Mouse (Mus musculus) MEL (cell line): ENCODE results near the gene Wasf2. TPM values are rescaled to one million over a fixed set of nuclear protein-coding genes. Genes with fewer than 3 reads are reported as not detected.

ENCODE experiments used
- DNase-seq: peaks from one replicate; pipeline ENCODE4 v3.0.0; 2011; ENCODE audit warnings: low read depth, low spot score
- H3K27ac ChIP-seq: 2 replicates; pipeline ENCODE4 v1.5.1; 2012; ENCODE audit warnings: low read depth, mild to moderate bottlenecking, control low read depth, low read length, moderate library complexity; ENCODE audit not compliant: control insufficient read depth
- H3K27me3 ChIP-seq, 2 experiments: fragments of 150-350 bp in 1 of 2; sonication (generic) in 1 of 2; 2 replicates each; pipeline ENCODE4 v1.6.1; 2012; ENCODE audit warnings: low read length in 2 of 2, mild to moderate bottlenecking in 2 of 2, improper control_type of control experiment in 1 of 2, moderate library complexity in 1 of 2; ENCODE audit not compliant: insufficient read depth in 2 of 2, control insufficient read depth in 1 of 2
- H3K36me3 ChIP-seq, 2 experiments: 2 replicates each; pipeline ENCODE4 v1.6.1; 2012 to 2014; ENCODE audit warnings: low read length in 2 of 2, improper control_type of control experiment in 1 of 2, inconsistent platforms in 1 of 2, mild to moderate bottlenecking in 1 of 2; ENCODE audit not compliant: insufficient read depth in 2 of 2, control insufficient read depth in 1 of 2
- H3K4me1 ChIP-seq, 2 experiments: fragments of 150-350 bp in 1 of 2; sonication (generic) in 1 of 2; 2 replicates each; pipeline ENCODE4 v1.6.1; 2012; ENCODE audit warnings: low read length in 2 of 2, improper control_type of control experiment in 1 of 2, mild to moderate bottlenecking in 1 of 2; ENCODE audit not compliant: insufficient read depth in 2 of 2, control insufficient read depth in 1 of 2
- H3K4me3 ChIP-seq, 2 experiments: fragments of 150-350 bp in 1 of 2; sonication (generic) in 1 of 2; 2 replicates each; pipeline ENCODE4 v1.5.1; 2012; ENCODE audit warnings: low read depth in 2 of 2, low read length in 2 of 2, mild to moderate bottlenecking in 2 of 2, moderate library complexity in 2 of 2, control low read depth in 1 of 2, improper control_type of control experiment in 1 of 2; ENCODE audit not compliant: control insufficient read depth in 1 of 2, insufficient read depth in 1 of 2
- H3K79me2 ChIP-seq: 2 replicates; pipeline ENCODE4 v1.6.1; 2012; ENCODE audit warnings: mild to moderate bottlenecking, low read length, moderate library complexity; ENCODE audit not compliant: control insufficient read depth, poor library complexity, insufficient read depth
- H3K9ac ChIP-seq: 2 replicates; pipeline ENCODE4 v1.6.1; 2012; ENCODE audit warnings: low read depth, mild to moderate bottlenecking, control low read depth, low read length, moderate library complexity; ENCODE audit not compliant: control insufficient read depth, poor library complexity, severe bottlenecking
- H3K9me3 ChIP-seq: fragments of 150-350 bp; sonication (generic); replicated peaks from 2 replicates; pipeline ENCODE4 v1.6.1; 2012; ENCODE audit warnings: mild to moderate bottlenecking, low read length, improper control_type of control experiment, moderate library complexity; ENCODE audit not compliant: insufficient read depth
- BHLHE40 ChIP-seq: IDR thresholded peaks from 2 replicates; pipeline ENCODE4 v1.6.1; 2012; ENCODE audit warnings: low read depth, mild to moderate bottlenecking, inconsistent platforms, low read length, improper control_type of control experiment, borderline replicate concordance
- CHD2 ChIP-seq: IDR thresholded peaks from 2 replicates; pipeline ENCODE4 v1.6.1; 2011; ENCODE audit warnings: low read length, improper control_type of control experiment
- ELF1 ChIP-seq: IDR thresholded peaks from 2 replicates; pipeline ENCODE4 v1.6.1; 2014; ENCODE audit warnings: low read depth, mild to moderate bottlenecking, inconsistent platforms, low read length, improper control_type of control experiment, moderate library complexity
- EP300 ChIP-seq, 2 experiments: IDR thresholded peaks; 2 replicates each; pipeline ENCODE4 v1.6.1; 2011; ENCODE audit warnings: improper control_type of control experiment in 2 of 2, low read length in 2 of 2, low read depth in 1 of 2, mild to moderate bottlenecking in 1 of 2
- ETS1 ChIP-seq: IDR thresholded peaks from 2 replicates; pipeline ENCODE4 v1.6.1; 2012; ENCODE audit warnings: low read depth, mild to moderate bottlenecking, inconsistent platforms, low read length, improper control_type of control experiment, moderate library complexity
- GABPA ChIP-seq: IDR thresholded peaks from 2 replicates; pipeline ENCODE4 v1.6.1; 2012; ENCODE audit warnings: low read depth, mild to moderate bottlenecking, inconsistent platforms, low read length, improper control_type of control experiment, moderate library complexity
- GATA1 ChIP-seq: IDR thresholded peaks from 2 replicates; pipeline ENCODE4 v1.6.1; 2011; ENCODE audit warnings: low read depth, low read length, improper control_type of control experiment
- HCFC1 ChIP-seq: IDR thresholded peaks from 2 replicates; pipeline ENCODE4 v1.6.1; 2012; ENCODE audit warnings: low read depth, mild to moderate bottlenecking, inconsistent platforms, low read length, improper control_type of control experiment, moderate library complexity
- MAX ChIP-seq: IDR thresholded peaks from 2 replicates; pipeline ENCODE4 v1.6.1; 2011; ENCODE audit warnings: low read length, improper control_type of control experiment
- MXI1 ChIP-seq: IDR thresholded peaks from 2 replicates; pipeline ENCODE4 v1.6.1; 2011; ENCODE audit warnings: mild to moderate bottlenecking, low read depth, low read length, improper control_type of control experiment
- MYB ChIP-seq: IDR thresholded peaks from 2 replicates; pipeline ENCODE4 v1.6.1; 2011; ENCODE audit warnings: mild to moderate bottlenecking, low read depth, low read length, improper control_type of control experiment
- MYC ChIP-seq: IDR thresholded peaks from 2 replicates; pipeline ENCODE4 v1.6.1; 2011; ENCODE audit warnings: low read depth, mild to moderate bottlenecking, low read length, improper control_type of control experiment, moderate library complexity
- NELFE ChIP-seq: IDR thresholded peaks from 2 replicates; pipeline ENCODE4 v1.6.1; 2011; ENCODE audit warnings: low read depth, low read length, improper control_type of control experiment
- NRF1 ChIP-seq: IDR thresholded peaks from 2 replicates; pipeline ENCODE4 v1.6.1; 2014; ENCODE audit warnings: low read depth, mild to moderate bottlenecking, inconsistent platforms, low read length, improper control_type of control experiment, moderate library complexity; ENCODE audit not compliant: poor library complexity, insufficient read depth, severe bottlenecking
- POLR2A ChIP-seq, 2 experiments: IDR thresholded peaks; 2 replicates each; pipeline ENCODE4 v1.6.1; 2011 to 2012; ENCODE audit warnings: low read length in 2 of 2, mild to moderate bottlenecking in 2 of 2, control low read depth in 1 of 2, improper control_type of control experiment in 1 of 2, low read depth in 1 of 2, moderate library complexity in 1 of 2; ENCODE audit not compliant: control insufficient read depth in 1 of 2, insufficient read depth in 1 of 2, poor library complexity in 1 of 2
- RAD21 ChIP-seq: IDR thresholded peaks from 2 replicates; pipeline ENCODE4 v1.6.1; 2011; ENCODE audit warnings: mild to moderate bottlenecking, low read depth, low read length, improper control_type of control experiment
- RCOR1 ChIP-seq: IDR thresholded peaks from 2 replicates; pipeline ENCODE4 v1.6.1; 2012; ENCODE audit warnings: low read depth, mild to moderate bottlenecking, inconsistent platforms, low read length, improper control_type of control experiment
- SIN3A ChIP-seq: IDR thresholded peaks from 2 replicates; pipeline ENCODE4 v1.6.1; 2012; ENCODE audit warnings: low read length, improper control_type of control experiment, inconsistent platforms
- TAL1 ChIP-seq: IDR thresholded peaks from 2 replicates; pipeline ENCODE4 v1.6.1; 2012; ENCODE audit warnings: mild to moderate bottlenecking, inconsistent platforms, low read length, moderate library complexity, mixed read lengths
- TBP ChIP-seq: IDR thresholded peaks from 2 replicates; pipeline ENCODE4 v1.8.0; 2011; ENCODE audit warnings: low read depth, low read length, improper control_type of control experiment
- TCF12 ChIP-seq: IDR thresholded peaks from 2 replicates; pipeline ENCODE4 v1.6.1; 2014; ENCODE audit warnings: low read depth, mild to moderate bottlenecking, inconsistent platforms, low read length, improper control_type of control experiment, moderate library complexity
- UBTF ChIP-seq: IDR thresholded peaks from 2 replicates; pipeline ENCODE4 v1.6.1; 2012; ENCODE audit warnings: low read depth, mild to moderate bottlenecking, inconsistent platforms, low read length, improper control_type of control experiment, moderate library complexity, borderline replicate concordance; ENCODE audit not compliant: insufficient read depth
- ZC3H11A ChIP-seq: IDR thresholded peaks from 2 replicates; pipeline ENCODE4 v1.6.1; 2012; ENCODE audit warnings: low read depth, mild to moderate bottlenecking, inconsistent platforms, low read length, improper control_type of control experiment
- ZKSCAN1 ChIP-seq: IDR thresholded peaks from 2 replicates; pipeline ENCODE4 v1.6.1; 2012; ENCODE audit warnings: low read depth, mild to moderate bottlenecking, inconsistent platforms, low read length, improper control_type of control experiment, moderate library complexity
- ZNF384 ChIP-seq: IDR thresholded peaks from 2 replicates; pipeline ENCODE4 v1.6.1; 2012; ENCODE audit warnings: low read depth, mild to moderate bottlenecking, inconsistent platforms, low read length, improper control_type of control experiment
- polyA plus RNA-seq, 2 experiments: library from polyadenylated mRNA; stranded (reverse) in 1 of 2; unstranded in 1 of 2; fragments of >175 nt in 1 of 2; fragments of >200 nt in 1 of 2; gene quantifications; 2 replicates each; pipeline versions ENCODE4 v1.2.1 to v1.2.4; 2012; ENCODE audit warnings: low replicate concordance in 2 of 2, low read depth in 1 of 2; ENCODE audit not compliant: insufficient read length in 2 of 2, insufficient read depth in 1 of 2, missing spikeins in 1 of 2
- total RNA-seq: library from RNA; depleted of rRNA; stranded (reverse); fragments of 300-350 nt; gene quantifications from 2 replicates; pipeline ENCODE4 v1.2.3, GENCODE M21; 2012

Gene Wasf2
- total and polyA plus RNA-seq, 3 experiments = 16.4 to 53.7 TPM; not detected in 1

DNA sequence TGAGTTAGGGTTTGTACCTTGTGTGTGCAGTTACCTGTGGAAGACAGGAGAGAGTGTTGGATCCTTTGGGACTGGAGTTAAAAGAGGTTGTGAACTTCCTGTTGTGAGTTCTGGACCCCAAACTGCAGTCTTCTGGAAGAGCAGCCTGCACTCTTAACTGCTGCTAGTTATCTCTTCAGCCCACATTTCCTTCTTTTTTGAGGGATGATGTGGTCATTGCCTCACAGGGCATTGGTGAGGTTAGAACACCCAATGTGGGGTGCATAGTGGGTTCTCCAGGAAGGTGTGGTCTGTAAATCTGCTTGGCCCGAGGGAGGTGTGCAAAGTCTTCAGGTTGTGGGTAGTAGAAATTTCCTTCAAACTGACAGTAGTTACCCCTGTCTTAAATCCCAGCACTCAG lies 114.0 kb downstream of the Wasf2 start:
- H3K27me3 ChIP-seq = no peaks in the 10 kb centered on the region

GRCm38 (mm10) chr4:133247072-133247471 lies 116.8 kb downstream of the Wasf2 start:
- peaks cover 12 to 77% of the 10 kb centered on the region in 2 experiments for H3K4me1 ChIP-seq
- peak overlapping the region; percentile 98 for H3K27ac ChIP-seq
- H3K9me3 ChIP-seq = no peaks in the 10 kb centered on the region
- DNase-seq = no peak
- peaks cover 0 to 50% of the 10 kb centered on the region in 2 experiments; a peak in 2 of 4 replicates for H3K36me3 ChIP-seq
- no peaks in the 10 kb centered on the region for H3K27me3 ChIP-seq
- TF ChIP-seq POLR2A (IDR thresholded peaks at IDR 0.05; ENCODE audit: control insufficient read depth in 1 of 2, insufficient read depth in 1 of 2, low read depth in 1 of 2, low read length in 2 of 2, poor library complexity in 1 of 2) (no peak), HCFC1 (no peak), MYB (no peak), RCOR1 (no peak), EP300 (IDR thresholded peaks at IDR 0.05; ENCODE audit: low read depth in 1 of 2, low read length in 2 of 2) (no peak), TCF12 (no peak), CHD2 (no peak), ZC3H11A (no peak), MYC (no peak)
- H3K79me2 ChIP-seq = no peaks in the 10 kb centered on the region; the same call in 1 of the 2 replicates
- H3K9ac ChIP-seq = peak overlapping the region; percentile 66
- H3K4me3 ChIP-seq = no peak overlapping the region

More for the DNA sequence above, 114.0 kb downstream of the Wasf2 start:
- Histone ChIP-seq H3K4me3 (no peak overlapping the region), H3K4me1 (peaks cover 10 to 75% of the 10 kb centered on the region in 2 experiments), H3K79me2 (peaks cover 8% of the 10 kb centered on the region), H3K9me3 (no peaks in the 10 kb centered on the region), H3K27ac (peak overlapping the region; percentile 81), H3K9ac (peak overlapping the region; percentile 32), H3K36me3 (peaks cover 0 to 56% of the 10 kb centered on the region in 2 experiments; a peak in 2 of 4 replicates)
- DNase-seq = peak; percentile 75
- TF ChIP-seq HCFC1 = no peak; the same call in 1 of the 2 replicates
- TF ChIP-seq GABPA = no peak
- peak; percentile 26; the same call in 1 of the 2 replicates for TF ChIP-seq ELF1
- no peak for TF ChIP-seq MAX
- peak; percentile 65 for TF ChIP-seq SIN3A
- TF ChIP-seq ZNF384 = no peak
- TF ChIP-seq ETS1 = peak; percentile 67
- no peak for TF ChIP-seq UBTF
- TF ChIP-seq TCF12 = peak; percentile 89
- peak; percentile 84 for TF ChIP-seq TAL1
- TF ChIP-seq BHLHE40 = no peak
- no peak for TF ChIP-seq NRF1
- peak; percentile 69; the same call in 1 of the 2 replicates for TF ChIP-seq MYC
- no peak for TF ChIP-seq RAD21
- no peak for TF ChIP-seq ZC3H11A
- no peak for TF ChIP-seq NELFE
- peak; percentile 88 to 92 for TF ChIP-seq EP300 (IDR thresholded peaks at IDR 0.05; ENCODE audit: low read depth in 1 of 2, low read length in 2 of 2)
- TF ChIP-seq MXI1 = no peak; the same call in 1 of the 2 replicates
- TF ChIP-seq MYB = peak; percentile 59
- TF ChIP-seq RCOR1 = peak; percentile 60; the same call in 1 of the 2 replicates
- no peak for TF ChIP-seq ZKSCAN1
- peak; percentile 79 for TF ChIP-seq GATA1
- peak in 1 of 2 experiments; percentile 30; a peak in 1 of 4 replicates for TF ChIP-seq POLR2A (IDR thresholded peaks at IDR 0.05; ENCODE audit: control insufficient read depth in 1 of 2, insufficient read depth in 1 of 2, low read depth in 1 of 2, low read length in 2 of 2, poor library complexity in 1 of 2)
- peak; percentile 54; the same call in 1 of the 2 replicates for TF ChIP-seq TBP
